Mouse (Mus musculus) C2C12 (cell line): ENCODE measurements at regions not wholly inside any gene's neighbourhood (a gene's known extent, or its start where the extent isn't known, plus 50 kb on each side); places are given as distances from the start of the nearest gene placed in this dataset.

ENCODE experiments used
- CTCF ChIP-seq: IDR thresholded peaks from one replicate; pipeline ENCODE4 v1.5.1; 2011; ENCODE audit not compliant: control insufficient read depth, insufficient read depth, insufficient read length
- USF1 ChIP-seq: IDR thresholded peaks from one replicate; pipeline ENCODE4 v1.6.1; 2011; ENCODE audit warnings: low read depth, mild to moderate bottlenecking, control low read depth, moderate library complexity

DNA sequence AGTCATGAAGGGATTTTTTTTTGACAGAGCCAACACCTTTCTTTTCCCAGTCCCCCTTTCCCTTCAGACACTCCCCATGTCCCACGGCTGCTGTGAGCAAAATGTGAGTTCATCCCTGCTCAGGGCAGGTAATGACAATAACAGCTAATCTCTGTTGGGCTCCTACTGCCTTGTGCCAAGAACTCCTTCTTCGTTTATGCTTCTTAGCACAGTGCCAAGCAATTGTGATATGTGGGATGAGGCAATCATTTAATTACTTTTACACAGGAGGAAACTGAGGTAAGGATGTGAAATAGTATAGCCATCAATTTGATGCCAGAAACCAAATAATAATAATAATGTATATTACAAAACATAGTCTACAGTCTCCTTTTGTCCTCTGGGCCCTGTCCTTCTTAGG, 185.9 kb downstream of the Gm826 start:
- TF ChIP-seq CTCF (no peak), USF1 (no peak)
